Mouse (Mus musculus) kidney, embryonic 15.5 days (tissue): Measurements from ENCODE around the gene Troap. TPM values are rescaled to one million over a fixed set of nuclear protein-coding genes. Genes with fewer than 3 reads are reported as not detected.
A peak's percentile ranks its signal among the peaks of the same experiment; 100 is the strongest.

Experiments
- ATAC-seq: fragments of 200-750 bp; cut with Nextera tagmentation; replicated peaks from 2 replicates; pipeline ENCODE4 v1.8.0; 2017; ENCODE audit warnings: moderate TSS enrichment; ENCODE audit not compliant: low FRiP score
- H3K27ac ChIP-seq: fragments of 300-500 bp; sonication (generic); 2 replicates; pipeline ENCODE4 v1.5.1; 2015; ENCODE audit warnings: mild to moderate bottlenecking, inconsistent platforms
- H3K27me3 ChIP-seq: fragments of 300-500 bp; sonication (generic); 2 replicates; pipeline ENCODE4 v1.6.1; 2015; ENCODE audit warnings: inconsistent platforms
- H3K36me3 ChIP-seq: fragments of 300-500 bp; sonication (generic); 2 replicates; pipeline ENCODE4 v1.6.1; 2015; ENCODE audit warnings: inconsistent platforms
- H3K4me1 ChIP-seq: fragments of 300-500 bp; sonication (generic); 2 replicates; pipeline ENCODE4 v1.6.1; 2015; ENCODE audit warnings: inconsistent platforms
- H3K4me2 ChIP-seq: fragments of 300-500 bp; sonication (generic); 2 replicates; pipeline ENCODE4 v1.6.1; 2015; ENCODE audit warnings: moderate library complexity, mild to moderate bottlenecking, inconsistent platforms
- H3K4me3 ChIP-seq: fragments of 300-500 bp; sonication (generic); replicated peaks from 2 replicates; pipeline ENCODE4 v1.5.1; 2015; ENCODE audit warnings: mild to moderate bottlenecking, inconsistent platforms
- H3K9ac ChIP-seq: fragments of 300-500 bp; sonication (generic); 2 replicates; pipeline ENCODE4 v1.6.1; 2015; ENCODE audit warnings: mild to moderate bottlenecking, inconsistent platforms
- H3K9me3 ChIP-seq: fragments of 300-500 bp; sonication (generic); replicated peaks from 2 replicates; pipeline ENCODE4 v1.6.1; 2016; ENCODE audit warnings: inconsistent platforms
- WGBS: fragments of 180-500 bp; shearing (Covaris S2); methylation state at CpG from one replicate; pipeline ENCODE4 v1.1.7; 2015; ENCODE audit warnings: mixed read lengths; 5-methylcytosine and 5-hydroxymethylcytosine counted together
- microRNA-seq: library from miRNA; unstranded; fragments of <30 nt; microRNA quantifications from one replicate; pipeline ENCODE4, GENCODE M21; 2016
- polyA plus RNA-seq: library from polyadenylated mRNA; unstranded; fragments of >200 nt; fragmentation: Nextera tagmentation; extraction: Ambion mirVana; gene quantifications from 2 replicates; pipeline ENCODE4 v1.2.1, GENCODE M21; 2015

Gene Troap
- polyA plus RNA-seq, 1 experiment from 2014 or later: 39.4 TPM

DNA sequence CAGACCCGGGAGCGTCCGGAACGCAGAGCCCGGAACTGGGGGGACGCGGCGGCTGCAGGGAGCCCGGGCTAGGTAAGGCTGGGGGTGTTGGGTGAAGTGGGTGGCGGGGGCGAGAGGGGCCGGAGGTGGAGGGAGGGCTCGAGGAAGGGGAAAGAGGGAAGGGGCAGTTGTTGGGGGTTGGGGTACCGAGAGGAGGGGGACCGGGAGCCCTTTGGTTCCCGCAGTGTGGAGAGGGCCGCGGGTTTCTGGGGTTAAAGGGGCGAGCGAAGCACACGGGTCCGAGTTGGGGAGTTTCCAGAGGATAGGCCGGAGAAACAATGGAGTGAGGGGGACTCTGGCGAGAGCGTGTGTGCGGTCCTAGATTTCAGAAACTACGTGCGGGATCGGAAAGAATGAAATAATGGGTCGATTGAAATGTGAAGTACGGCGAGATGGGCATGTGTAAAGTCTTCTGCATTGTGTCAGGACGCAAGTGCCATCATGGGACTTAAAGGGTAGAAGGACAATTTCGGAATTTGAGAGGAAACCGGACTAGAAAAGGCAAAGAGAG, 52.5 kb downstream of the Troap start:
- Histone ChIP-seq H3K9ac (peak overlapping the region; percentile 91), H3K4me2 (peak overlapping the region; percentile 80), H3K27ac (peak overlapping the region; percentile 97), H3K27me3 (no peaks in the 10 kb centered on the region), H3K4me1 (peaks cover 27% of the 10 kb centered on the region), H3K36me3 (no peaks in the 10 kb centered on the region), H3K4me3 (peak overlapping the region; percentile 83), H3K9me3 (no peaks in the 10 kb centered on the region)
- peak; percentile 23; the same call in 1 of the 2 replicates for ATAC-seq
- WGBS: under 1% methylated on average over 34 of the region's 35 CpGs

DNA sequence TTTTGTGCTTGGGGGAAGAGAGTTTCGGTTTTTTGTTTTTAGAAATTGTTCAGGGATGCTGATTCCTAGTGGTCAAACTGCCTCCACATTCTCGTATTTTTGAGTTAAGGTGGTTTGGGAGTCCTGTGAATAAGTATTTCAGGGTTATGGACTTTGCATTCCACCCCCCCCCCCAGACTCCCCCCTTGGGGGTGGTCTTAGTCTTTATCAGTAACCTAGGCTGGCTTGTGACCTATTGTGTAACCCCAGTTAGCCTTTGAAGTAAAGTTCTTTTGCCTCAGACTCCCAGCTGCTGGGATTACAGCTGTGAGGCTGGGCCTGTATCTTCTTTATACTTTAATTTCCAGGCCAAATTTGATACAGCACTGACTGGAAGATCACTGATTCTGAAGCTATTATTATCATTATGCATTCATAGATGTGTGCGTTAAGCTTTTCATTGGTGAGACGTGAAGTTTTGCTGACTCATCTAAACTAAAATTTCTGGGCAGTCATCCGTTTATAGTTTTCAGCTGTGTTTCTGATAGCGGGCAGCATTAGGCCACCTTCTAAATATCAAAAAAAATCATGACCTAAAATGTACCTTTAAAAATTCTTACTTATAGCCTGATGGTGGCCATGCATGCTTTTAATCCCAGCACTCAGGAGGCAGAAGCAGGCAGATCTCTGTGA, 53.6 kb downstream of the Troap start:
- peaks cover 27% of the 10 kb centered on the region for H3K4me1 ChIP-seq
- no peak for ATAC-seq
- 65% methylated on average over 6 of the region's 6 CpGs for WGBS
- no peaks in the 10 kb centered on the region for H3K27me3 ChIP-seq
- peak overlapping the region; percentile 80 for H3K4me2 ChIP-seq
- H3K4me3 ChIP-seq: peak overlapping the region; percentile 83
- H3K9ac ChIP-seq: peak overlapping the region; percentile 91
- no peak overlapping the region for H3K27ac ChIP-seq
- H3K36me3 ChIP-seq: peaks cover 3% of the 10 kb centered on the region; the same call in 1 of the 2 replicates
- no peaks in the 10 kb centered on the region for H3K9me3 ChIP-seq

DNA sequence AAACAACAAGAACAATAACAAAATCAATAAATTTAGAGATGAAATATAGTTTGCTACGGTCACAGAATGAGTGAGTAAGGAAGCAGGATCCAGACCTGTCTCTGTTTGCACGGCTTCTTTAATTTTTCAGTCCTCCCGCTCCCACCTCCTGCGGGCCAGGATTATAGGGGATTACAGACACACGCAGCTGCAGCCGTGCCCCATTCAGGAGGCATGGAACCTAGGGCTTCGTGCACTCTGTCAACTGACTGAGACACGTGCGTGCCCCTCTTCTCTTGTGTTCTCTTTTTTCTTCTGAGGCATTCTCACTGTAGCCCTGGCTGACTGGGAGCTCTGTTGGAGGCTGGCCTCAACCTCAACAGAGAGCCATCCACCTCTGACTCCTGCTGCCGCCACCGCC, 55.1 kb downstream of the Troap start:
- no peak for ATAC-seq
- H3K27ac ChIP-seq: peak overlapping the region; percentile 28
- WGBS: 69% methylated on average over 11 of the region's 11 CpGs

DNA sequence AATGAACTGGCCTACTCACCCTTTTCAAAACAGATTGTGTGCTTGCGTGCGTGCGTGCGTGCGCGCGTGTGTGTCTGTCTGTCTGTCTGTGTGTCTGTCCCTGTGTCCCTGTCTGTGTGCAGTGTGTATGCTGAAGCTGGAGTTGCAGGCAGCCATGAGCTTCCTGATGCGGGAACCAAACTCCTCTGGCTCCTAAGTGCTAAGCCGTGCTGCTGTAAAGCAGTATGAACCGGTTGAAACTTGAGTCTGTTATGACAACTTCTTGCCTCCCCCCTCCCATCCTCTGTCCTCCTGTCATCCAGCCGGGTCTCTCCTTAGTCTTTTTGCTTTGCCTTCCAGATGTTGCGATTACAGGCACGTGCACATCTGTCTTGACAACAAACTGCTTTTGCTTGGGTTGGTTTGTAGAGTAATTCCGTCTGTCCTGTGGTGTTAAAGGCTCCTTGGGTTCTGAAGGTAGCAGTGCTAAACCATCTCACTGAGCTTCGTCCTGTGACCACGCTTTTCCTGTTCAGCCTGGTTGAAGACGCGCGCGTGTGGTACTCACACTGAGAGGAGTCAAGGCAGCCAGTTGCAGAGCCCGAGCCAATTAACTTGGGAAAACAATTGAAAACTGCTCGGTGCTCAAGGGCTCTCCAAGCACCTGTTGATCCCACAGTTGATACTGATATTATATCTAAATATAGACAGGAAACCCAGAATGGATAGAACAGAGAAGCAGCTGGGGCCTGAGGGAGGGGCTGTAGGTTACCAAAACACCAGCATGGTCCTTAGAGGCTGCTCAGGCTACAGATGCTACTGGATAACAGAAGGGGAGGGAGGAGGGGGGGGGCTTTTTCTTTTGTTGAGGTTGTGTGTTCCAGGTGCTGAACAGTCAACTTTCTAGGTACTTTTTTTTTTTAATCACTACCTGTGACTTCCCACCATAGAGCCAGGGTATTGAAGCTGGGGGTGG, 55.9 kb downstream of the Troap start:
- peaks cover 3% of the 10 kb centered on the region; the same call in 1 of the 2 replicates for H3K36me3 ChIP-seq
- peaks cover 27% of the 10 kb centered on the region for H3K4me1 ChIP-seq
- WGBS: 43% methylated on average over 22 of the region's 22 CpGs
- no peak for ATAC-seq
- H3K4me2 ChIP-seq: peak overlapping the region; percentile 27; the same call in 1 of the 2 replicates
- peak overlapping the region; percentile 31; the same call in 1 of the 2 replicates for H3K9ac ChIP-seq
- H3K4me3 ChIP-seq: 0 out of 2 replicates have a peak overlapping the region, but pooled peaks have one; percentile 2
- H3K27ac ChIP-seq: peak overlapping the region; percentile 28
- H3K9me3 ChIP-seq: no peaks in the 10 kb centered on the region
- H3K27me3 ChIP-seq: no peaks in the 10 kb centered on the region

More for the DNA sequence above, 55.1 kb downstream of the Troap start:
- H3K4me1 ChIP-seq: peaks cover 27% of the 10 kb centered on the region
- peak overlapping the region; percentile 27; the same call in 1 of the 2 replicates for H3K4me2 ChIP-seq
- H3K27me3 ChIP-seq: no peaks in the 10 kb centered on the region
- H3K36me3 ChIP-seq: peaks cover 3% of the 10 kb centered on the region; the same call in 1 of the 2 replicates
- H3K4me3 ChIP-seq: no peak overlapping the region
- no peaks in the 10 kb centered on the region for H3K9me3 ChIP-seq
- H3K9ac ChIP-seq: peak overlapping the region; percentile 31; the same call in 1 of the 2 replicates

Small RNA genes within 50 kb of the gene (microRNA-seq; reads per million reads assigned to microRNA genes)
- 1.0 reads per million for gene Mir6960

Other genes with a start within 250 kb of the Troap start
- gene Prkag1, start 243.1 kb upstream of the Troap start, polyA plus RNA-seq: 98.5 and 100 TPM in 2 replicates
- 12.3 and 13.3 TPM in 2 replicates for gene Kmt2d, start 203.4 kb upstream of the Troap start, polyA plus RNA-seq
- 20.0 and 20.5 TPM in 2 replicates for gene Rhebl1, start 180.0 kb upstream of the Troap start, polyA plus RNA-seq
- gene Dhh, start 176.0 kb upstream of the Troap start, polyA plus RNA-seq: 1.4 and 2.0 TPM in 2 replicates
- gene Lmbr1l, start 156.3 kb upstream of the Troap start, polyA plus RNA-seq: 16.4 and 17.6 TPM in 2 replicates
- 1,698 and 1,797 TPM in 2 replicates for gene Tuba1b, start 140.0 kb upstream of the Troap start, polyA plus RNA-seq
- not detected in 2 replicates for gene Gm49450, start 121.0 kb upstream of the Troap start, polyA plus RNA-seq
- 854 and 1,029 TPM in 2 replicates for gene Tuba1a, start 120.9 kb upstream of the Troap start, polyA plus RNA-seq
- gene Tuba1c, start 44.7 kb upstream of the Troap start, polyA plus RNA-seq: 180 and 185 TPM in 2 replicates
- 5.9 and 12.6 TPM in 2 replicates for gene Prph, start 19.4 kb upstream of the Troap start, polyA plus RNA-seq
- gene C1ql4, start 13.2 kb downstream of the Troap start, polyA plus RNA-seq: 0.72 and 1.1 TPM in 2 replicates
- 8.6 and 8.8 TPM in 2 replicates for gene Dnajc22, start 18.6 kb downstream of the Troap start, polyA plus RNA-seq
- 47.1 and 50.5 TPM in 2 replicates for gene Spats2, start 51.3 kb downstream of the Troap start, polyA plus RNA-seq
- gene Kcnh3, start 150.3 kb downstream of the Troap start, polyA plus RNA-seq: 0.44 and 0.51 TPM in 2 replicates
- 149 and 172 TPM in 2 replicates for gene Mcrs1, start 177.4 kb downstream of the Troap start, polyA plus RNA-seq
- 56.4 and 66.5 TPM in 2 replicates for gene Prpf40b, start 220.5 kb downstream of the Troap start, polyA plus RNA-seq
- gene Fam186b, start 221.3 kb downstream of the Troap start, polyA plus RNA-seq: 0.21 and 0.43 TPM in 2 replicates